Mouse (Mus musculus): ENCODE data around the gene Ppp4r2. TPM values are rescaled to one million over a fixed set of nuclear protein-coding genes. Genes with fewer than 3 reads are reported as not detected.

Ppp4r2 gene
- polyA plus RNA-seq, 1 experiment from 2014 or later: 42.1 TPM

Other genes with a start within 250 kb of the Ppp4r2 start
- 13.8 and 20.1 TPM in 2 replicates for gene Shq1, start 162.5 kb upstream of the Ppp4r2 start, polyA plus RNA-seq (2014; fragmentation: Nextera tagmentation; extraction: Ambion mirVana)
- 12.1 and 12.4 TPM in 2 replicates for gene Gxylt2, start 128.9 kb upstream of the Ppp4r2 start, polyA plus RNA-seq (2014; fragmentation: Nextera tagmentation; extraction: Ambion mirVana)

Data from kidney, embryonic 14.5 days (tissue).